Mouse (Mus musculus) inflammation-experienced regulatory T-cells, adult 6 months (primary cell): ENCODE measurements around the gene Zc3hc1. TPM values are rescaled to one million over a fixed set of nuclear protein-coding genes. Genes with fewer than 3 reads are reported as not detected.

Source experiments
- polyA plus RNA-seq, 3 experiments: library from polyadenylated mRNA; unstranded; fragments of 100-300 nt; shearing (Covaris generic); gene quantifications; one replicate each; pipeline ENCODE4 v1.2.1; 2017

Gene Zc3hc1
- polyA plus RNA-seq, 3 experiments from 2014 or later, result 34.5 to 58.1 (median 44.4) TPM

Other genes with a start within 250 kb of the Zc3hc1 start
- gene Ube2h, start 86.5 kb downstream of the Zc3hc1 start, polyA plus RNA-seq, result 100 to 1,000 TPM; 108 to 123 (median 115) TPM
- 1 to 10 TPM in 2 of 3 experiments, under 1 TPM in 1; 0.94 to 3.8 (median 2.2) TPM for gene Klhdc10, start 10.8 kb upstream of the Zc3hc1 start, polyA plus RNA-seq
- 10 to 100 TPM; 56.2 to 68.8 (median 61.0) TPM for gene Tmem209, start 118.8 kb upstream of the Zc3hc1 start, polyA plus RNA-seq
- gene Ssmem1, start 118.8 kb upstream of the Zc3hc1 start, polyA plus RNA-seq, result not detected
- gene Cpa2, start 150.6 kb upstream of the Zc3hc1 start, polyA plus RNA-seq, result under 1 TPM in 1 of 3 experiments, not detected in 2; 0.71 TPM
- not detected for gene Cpa4, start 177.3 kb upstream of the Zc3hc1 start, polyA plus RNA-seq
- gene Cpa5, start 220.0 kb upstream of the Zc3hc1 start, polyA plus RNA-seq, result not detected
- not detected for gene Cpa1, start 248.2 kb upstream of the Zc3hc1 start, polyA plus RNA-seq